27 mouse cellular contexts compared by ENCODE assay signal in genomic region chr1:87038477-87039070, GRCm38 (mm10). TPM values are rescaled to one million over a fixed set of nuclear protein-coding genes. Genes with fewer than 3 reads are reported as not detected.
"Had no signal": no experiment of that assay in that cellular context is flagged by ENCODE, and none has a peak within 500 bp of the region (broad histone marks: within the 10 kb centered on the region; RNA-seq: fewer than 3 reads in every experiment).

No protein-coding gene starts in this region.

- H3K9me3 ChIP-seq: liver, embryonic 13.5 days; megakaryocyte, embryonic 14.5 days; midbrain, embryonic 10.5 days; midbrain, embryonic 13.5 days; stomach, embryonic 15.5 days had no signal

- H3K9ac ChIP-seq: liver, embryonic 13.5 days; midbrain, embryonic 13.5 days; stomach, embryonic 15.5 days had no signal

- H3K4me3 ChIP-seq: layer of hippocampus, adult 2 months; liver, embryonic 13.5 days; megakaryocyte, embryonic 14.5 days; midbrain, embryonic 10.5 days; midbrain, embryonic 13.5 days; stomach, embryonic 15.5 days had no signal

- H3K27me3 ChIP-seq: liver, embryonic 13.5 days; midbrain, embryonic 13.5 days; stomach, embryonic 15.5 days had no signal

- ATAC-seq: midbrain, embryonic 13.5 days had no signal

- DNase-seq: kidney, adult 2 months; layer of hippocampus, adult 9-11 months; liver, embryonic 13.5 days; lung, adult 2 months; lung, postnatal 14 days; lung, postnatal 4 days; spleen, adult 18-20 months; thymus, postnatal 36 days had no signal

- H3K36me3 ChIP-seq: liver, embryonic 13.5 days; midbrain, embryonic 10.5 days; midbrain, embryonic 13.5 days; stomach, embryonic 15.5 days had no signal

- H3K27ac ChIP-seq: kidney, postnatal 0 days; layer of hippocampus, adult 2 months; liver, embryonic 13.5 days; midbrain, embryonic 10.5 days; midbrain, embryonic 13.5 days; stomach, embryonic 15.5 days had no signal

- H3K4me2 ChIP-seq: liver, embryonic 13.5 days; midbrain, embryonic 13.5 days; stomach, embryonic 15.5 days had no signal

RNA-seq across cellular contexts. Expression of gene Alppl2, which starts 51.2 kb away (rescaled TPM):
- total RNA-seq: layer of hippocampus, adult 2 months; layer of hippocampus, postnatal 25 days; left cerebral cortex, adult 18-20 months; left cerebral cortex, postnatal 36 days; liver, adult 2 months; midbrain, postnatal 0 days had no signal
- polyA plus RNA-seq: kidney, adult 2 months; kidney, embryonic 14.5 days; kidney, postnatal 0 days; limb, embryonic 11.5 days; limb, embryonic 14.5 days; liver, adult 2 months; liver, embryonic 13.5 days; liver, embryonic 16.5 days; lung, embryonic 16.5 days; midbrain, embryonic 10.5 days; midbrain, embryonic 13.5 days; midbrain, postnatal 0 days; neural tube, embryonic 11.5 days; neural tube, embryonic 14.5 days; stomach, embryonic 15.5 days; urinary bladder, adult 2 months had no signal
